Mouse (Mus musculus) brain, embryonic 14.5 days (tissue): ENCODE measurements around the gene Fam171a1.

ENCODE experiments used
- CTCF ChIP-seq: fragments of 200-500 bp; IDR thresholded peaks from 2 replicates; pipeline ENCODE4 v1.5.1; 2012; ENCODE audit warnings: inconsistent platforms, mild to moderate bottlenecking, moderate library complexity, borderline replicate concordance; ENCODE audit not compliant: insufficient read depth, insufficient read length; ENCODE audit errors: extremely low read depth
- POLR2A ChIP-seq: fragments of 200-500 bp; IDR thresholded peaks from 2 replicates; pipeline ENCODE4 v1.6.1; 2012; ENCODE audit warnings: mild to moderate bottlenecking, inconsistent platforms, borderline replicate concordance; ENCODE audit not compliant: poor library complexity, insufficient read depth, insufficient read length, severe bottlenecking; ENCODE audit errors: extremely low read depth

- peak; percentile 77 for TF ChIP-seq CTCF
- TF ChIP-seq POLR2A: peak; percentile 73
Measured at GRCm38 (mm10) chr2:3118203-3118941, 4.3 kb downstream of the Fam171a1 start.
